Mouse (Mus musculus): ENCODE data around the gene Ephb3.

DNA sequence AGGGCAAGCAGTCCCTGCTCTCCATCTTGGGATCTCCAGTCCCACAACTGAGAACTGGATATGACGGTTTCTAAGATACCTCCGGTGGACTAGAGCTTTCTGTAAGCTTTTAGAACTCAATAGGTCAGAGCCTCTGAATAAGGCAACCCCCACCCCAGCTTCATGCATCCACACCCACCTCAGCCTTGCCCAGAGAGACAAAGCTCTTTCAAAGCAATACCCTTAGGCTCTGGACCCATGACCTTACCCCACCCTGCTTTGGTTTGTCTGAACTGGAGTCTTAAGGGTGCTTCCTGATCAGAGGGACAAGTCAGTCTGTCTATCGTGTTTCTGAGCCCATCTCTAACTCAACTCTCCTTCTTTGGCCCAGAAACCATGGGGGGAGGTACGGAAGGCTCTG, 1.8 kb upstream of the Ephb3 start:
- TF ChIP-seq HCFC1 (IDR thresholded peaks at IDR 0.05; ENCODE audit: borderline replicate concordance, insufficient read depth, low read length) (no peak), ZC3H11A (IDR thresholded peaks at IDR 0.05; ENCODE audit: borderline replicate concordance, low read depth, low read length) (no peak), CHD2 (IDR thresholded peaks at IDR 0.05; ENCODE audit: low read depth, low read length) (no peak)

Data from ES-E14 (cell line).